Mouse (Mus musculus): Measurements from ENCODE around the gene Cachd1.
A peak's percentile ranks its signal among the peaks of the same experiment; 100 is the strongest.

Gene Cachd1

GRCm38 (mm10) chr4:101068786-101069153 lies 292.3 kb downstream of the Cachd1 start, which contains the start of gene Raver2:
TSS of gene Raver2 (plus strand) at chr4:101068983.
- DNase-seq (ENCODE audit: low spot score), result peak; percentile 15

- DNase-seq (ENCODE audit: low spot score), result no peak
Observed at GRCm38 (mm10) chr4:101069154-101069971, 292.9 kb downstream of the Cachd1 start.

DNA sequence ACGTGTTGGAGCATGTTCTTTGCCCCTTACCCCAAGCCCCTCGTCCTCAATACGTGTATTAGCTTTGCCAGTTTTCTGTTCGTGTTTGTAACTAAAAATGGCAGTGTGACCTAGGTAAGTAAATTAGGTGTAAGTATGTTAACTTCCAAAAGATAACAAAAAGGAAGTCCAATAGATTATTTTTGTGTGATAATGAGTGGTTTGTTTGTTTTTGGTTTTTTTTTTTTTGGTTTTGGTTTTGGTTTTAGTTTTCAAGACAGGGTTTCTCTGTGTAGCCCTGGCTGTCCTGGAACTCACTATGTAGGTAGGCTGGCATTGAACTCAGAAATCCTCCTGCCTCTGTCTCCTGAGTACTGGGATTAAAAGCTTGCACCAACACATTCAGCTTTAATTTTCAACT lies 295.1 kb downstream of the Cachd1 start:
- no peak for DNase-seq (ENCODE audit: low spot score)

DNA sequence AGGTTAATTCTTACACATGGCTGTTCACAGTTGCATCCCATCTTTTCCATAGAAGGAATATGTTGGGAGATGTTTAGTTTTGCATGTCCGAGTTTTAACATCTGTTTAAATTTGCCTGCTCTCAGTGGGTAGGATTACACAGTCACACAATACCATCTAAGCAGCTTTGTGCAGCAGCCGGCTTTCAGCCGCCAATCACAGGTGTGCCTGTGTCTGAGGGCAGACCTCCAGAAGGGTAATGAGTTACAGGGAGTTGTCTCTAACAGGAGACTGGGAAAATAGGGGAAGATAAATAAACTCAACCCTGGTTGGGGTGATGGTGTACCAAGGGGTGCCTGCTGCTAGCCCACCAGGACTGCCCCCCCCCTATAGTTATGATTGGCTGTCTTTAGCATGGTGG lies 299.9 kb downstream of the Cachd1 start:
- DNase-seq (ENCODE audit: low spot score), result no peak

Data from c-Kit-positive CD71-positive TER-119-positive erythroid progenitor cells, embryonic 14.5 days (primary cell).